Mouse (Mus musculus): ENCODE results near the gene Nkx1-1. TPM values are rescaled to one million over a fixed set of nuclear protein-coding genes. Genes with fewer than 3 reads are reported as not detected.

The Nkx1-1 gene
- polyA plus RNA-seq (2011; ENCODE audit: insufficient read depth, insufficient read length, low replicate concordance, missing spikeins), result not detected in 2 replicates

- TF ChIP-seq CTCF (IDR thresholded peaks at IDR 0.05; ENCODE audit: control insufficient read depth, insufficient read depth, low read length), result no peak
- TF ChIP-seq POLR2A (IDR thresholded peaks at IDR 0.05; ENCODE audit: borderline replicate concordance, control insufficient read depth, low read depth, low read length), result no peak
Measured at GRCm38 (mm10) chr5:33433201-33434138, at the start of gene Nkx1-1. Gene Nkx1-1 (minus strand): TSS chr5:33433976.

GRCm38 (mm10) chr5:33481318-33481685 lies 47.5 kb upstream of the Nkx1-1 start:
- WGBS, result 56% methylated on average over 7 of the region's 7 CpGs
- H3K4me3 ChIP-seq (replicated peaks; ENCODE audit: control insufficient read depth, low read depth, low read length), result no peak overlapping the region
- no peaks in the 10 kb centered on the region for H3K4me1 ChIP-seq (ENCODE audit: control insufficient read depth, insufficient read depth, low read length)
- H3K27ac ChIP-seq (ENCODE audit: control insufficient read depth, insufficient read depth, low read depth, low read length, poor library complexity), result no peak overlapping the region
- TF ChIP-seq CTCF (IDR thresholded peaks at IDR 0.05; ENCODE audit: control insufficient read depth, insufficient read depth, low read length) (no peak), POLR2A (IDR thresholded peaks at IDR 0.05; ENCODE audit: borderline replicate concordance, control insufficient read depth, low read depth, low read length) (no peak)

More at GRCm38 (mm10) chr5:33433201-33434138, at the start of gene Nkx1-1:
- 2% methylated on average over 85 of the region's 90 CpGs for WGBS
- no peak within 1 kb of the TSS for H3K4me3 ChIP-seq (replicated peaks; ENCODE audit: control insufficient read depth, low read depth, low read length)
- H3K4me1 ChIP-seq (ENCODE audit: control insufficient read depth, insufficient read depth, low read length), result no peaks in the 10 kb centered on the region
- H3K27ac ChIP-seq (ENCODE audit: control insufficient read depth, insufficient read depth, low read depth, low read length, poor library complexity), result no peak within 1 kb of the TSS; the same call in 1 of the 2 replicates

GRCm38 (mm10) chr5:33480582-33481317 lies 47.0 kb upstream of the Nkx1-1 start:
- H3K4me3 ChIP-seq (replicated peaks; ENCODE audit: control insufficient read depth, low read depth, low read length), result no peak overlapping the region
- TF ChIP-seq CTCF (IDR thresholded peaks at IDR 0.05; ENCODE audit: control insufficient read depth, insufficient read depth, low read length) (no peak), POLR2A (IDR thresholded peaks at IDR 0.05; ENCODE audit: borderline replicate concordance, control insufficient read depth, low read depth, low read length) (no peak)
- 57% methylated on average over 26 of the region's 26 CpGs for WGBS
- no peak overlapping the region for H3K27ac ChIP-seq (ENCODE audit: control insufficient read depth, insufficient read depth, low read depth, low read length, poor library complexity)
- no peaks in the 10 kb centered on the region for H3K4me1 ChIP-seq (ENCODE audit: control insufficient read depth, insufficient read depth, low read length)

GRCm38 (mm10) chr5:33465464-33465863 lies 31.7 kb upstream of the Nkx1-1 start:
- no peaks in the 10 kb centered on the region for H3K4me1 ChIP-seq (ENCODE audit: control insufficient read depth, insufficient read depth, low read length)
- H3K27ac ChIP-seq (ENCODE audit: control insufficient read depth, insufficient read depth, low read depth, low read length, poor library complexity), result no peak overlapping the region
- no peak overlapping the region for H3K4me3 ChIP-seq (replicated peaks; ENCODE audit: control insufficient read depth, low read depth, low read length)
- no peak for TF ChIP-seq CTCF (IDR thresholded peaks at IDR 0.05; ENCODE audit: control insufficient read depth, insufficient read depth, low read length)
- TF ChIP-seq POLR2A (IDR thresholded peaks at IDR 0.05; ENCODE audit: borderline replicate concordance, control insufficient read depth, low read depth, low read length), result no peak
- 75% methylated on average over 11 of the region's 11 CpGs for WGBS

GRCm38 (mm10) chr5:33464390-33464789 lies 30.6 kb upstream of the Nkx1-1 start:
- no peaks in the 10 kb centered on the region for H3K4me1 ChIP-seq (ENCODE audit: control insufficient read depth, insufficient read depth, low read length)
- H3K27ac ChIP-seq (ENCODE audit: control insufficient read depth, insufficient read depth, low read depth, low read length, poor library complexity), result no peak overlapping the region
- WGBS, result 69% methylated on average over 7 of the region's 7 CpGs
- TF ChIP-seq POLR2A (IDR thresholded peaks at IDR 0.05; ENCODE audit: borderline replicate concordance, control insufficient read depth, low read depth, low read length), result no peak
- H3K4me3 ChIP-seq (replicated peaks; ENCODE audit: control insufficient read depth, low read depth, low read length), result no peak overlapping the region

GRCm38 (mm10) chr5:33459111-33459510 lies 25.3 kb upstream of the Nkx1-1 start:
- WGBS, result 65% methylated on average over 2 of the region's 2 CpGs
- H3K4me3 ChIP-seq (replicated peaks; ENCODE audit: control insufficient read depth, low read depth, low read length), result no peak overlapping the region
- H3K4me1 ChIP-seq (ENCODE audit: control insufficient read depth, insufficient read depth, low read length), result no peaks in the 10 kb centered on the region; the same call in 1 of the 2 replicates
- no peak for TF ChIP-seq CTCF (IDR thresholded peaks at IDR 0.05; ENCODE audit: control insufficient read depth, insufficient read depth, low read length)
- no peak for TF ChIP-seq POLR2A (IDR thresholded peaks at IDR 0.05; ENCODE audit: borderline replicate concordance, control insufficient read depth, low read depth, low read length)
- H3K27ac ChIP-seq (ENCODE audit: control insufficient read depth, insufficient read depth, low read depth, low read length, poor library complexity), result no peak overlapping the region

GRCm38 (mm10) chr5:33458132-33458622 lies 24.4 kb upstream of the Nkx1-1 start:
- H3K4me3 ChIP-seq (replicated peaks; ENCODE audit: control insufficient read depth, low read depth, low read length), result no peak overlapping the region
- H3K27ac ChIP-seq (ENCODE audit: control insufficient read depth, insufficient read depth, low read depth, low read length, poor library complexity), result no peak overlapping the region
- 47% methylated on average over 3 of the region's 3 CpGs for WGBS
- no peak for TF ChIP-seq POLR2A (IDR thresholded peaks at IDR 0.05; ENCODE audit: borderline replicate concordance, control insufficient read depth, low read depth, low read length)
- TF ChIP-seq CTCF (IDR thresholded peaks at IDR 0.05; ENCODE audit: control insufficient read depth, insufficient read depth, low read length), result no peak
- no peaks in the 10 kb centered on the region; the same call in 1 of the 2 replicates for H3K4me1 ChIP-seq (ENCODE audit: control insufficient read depth, insufficient read depth, low read length)

- Histone ChIP-seq H3K27ac (ENCODE audit: control insufficient read depth, insufficient read depth, low read depth, low read length, poor library complexity) (no peak overlapping the region), H3K4me1 (ENCODE audit: control insufficient read depth, insufficient read depth, low read length) (no peaks in the 10 kb centered on the region; the same call in 1 of the 2 replicates), H3K4me3 (replicated peaks; ENCODE audit: control insufficient read depth, low read depth, low read length) (no peak overlapping the region)
- WGBS, result 8% methylated on average over 8 of the region's 8 CpGs
- TF ChIP-seq POLR2A (IDR thresholded peaks at IDR 0.05; ENCODE audit: borderline replicate concordance, control insufficient read depth, low read depth, low read length) (no peak), CTCF (IDR thresholded peaks at IDR 0.05; ENCODE audit: control insufficient read depth, insufficient read depth, low read length) (no peak)
Measured at GRCm38 (mm10) chr5:33455737-33456136, 22.0 kb upstream of the Nkx1-1 start.
